Mouse (Mus musculus) central nervous system, embryonic 11.5 days (tissue): ENCODE results near the gene Bscl2. TPM values are rescaled to one million over a fixed set of nuclear protein-coding genes. Genes with fewer than 3 reads are reported as not detected.

Experiments used
- polyA plus RNA-seq: library from polyadenylated mRNA; depleted of rRNA; stranded (reverse); fragments of >200 nt; gene quantifications from 2 replicates; pipeline ENCODE4 v1.2.3, GENCODE M21; 2012; rRNA removed

The Bscl2 gene
- 49.4 and 62.6 TPM in 2 replicates for polyA plus RNA-seq

DNA sequence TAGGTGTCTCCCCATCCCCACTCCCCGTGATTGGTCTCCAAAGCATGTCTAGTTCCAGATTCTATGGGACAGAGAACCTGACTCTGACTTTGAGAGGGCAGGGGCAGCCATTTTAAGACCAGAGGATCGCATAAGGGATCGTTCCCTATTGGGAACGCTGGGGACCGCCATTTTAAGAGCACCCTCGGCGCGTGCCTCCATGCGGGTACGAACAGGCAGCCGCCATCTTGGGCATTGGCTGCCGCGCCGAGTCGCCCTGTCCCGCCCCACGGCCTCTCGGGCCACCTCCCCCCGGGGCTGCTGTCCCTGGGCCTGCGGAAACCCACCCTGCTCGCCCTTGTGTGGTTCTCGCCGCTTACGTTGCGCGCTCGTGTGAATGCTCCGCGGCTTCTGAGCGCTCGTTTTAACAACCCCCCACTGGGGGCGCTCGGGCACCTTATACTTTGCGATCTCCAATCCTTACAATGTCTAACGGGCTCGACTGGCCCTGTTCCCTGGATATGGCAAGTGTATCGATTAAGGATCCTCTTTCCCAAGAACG lies at the start of gene Bscl2:
TSS of gene Bscl2 (plus strand) at position 217 of the 541 bp plus-strand sequence.

DNA sequence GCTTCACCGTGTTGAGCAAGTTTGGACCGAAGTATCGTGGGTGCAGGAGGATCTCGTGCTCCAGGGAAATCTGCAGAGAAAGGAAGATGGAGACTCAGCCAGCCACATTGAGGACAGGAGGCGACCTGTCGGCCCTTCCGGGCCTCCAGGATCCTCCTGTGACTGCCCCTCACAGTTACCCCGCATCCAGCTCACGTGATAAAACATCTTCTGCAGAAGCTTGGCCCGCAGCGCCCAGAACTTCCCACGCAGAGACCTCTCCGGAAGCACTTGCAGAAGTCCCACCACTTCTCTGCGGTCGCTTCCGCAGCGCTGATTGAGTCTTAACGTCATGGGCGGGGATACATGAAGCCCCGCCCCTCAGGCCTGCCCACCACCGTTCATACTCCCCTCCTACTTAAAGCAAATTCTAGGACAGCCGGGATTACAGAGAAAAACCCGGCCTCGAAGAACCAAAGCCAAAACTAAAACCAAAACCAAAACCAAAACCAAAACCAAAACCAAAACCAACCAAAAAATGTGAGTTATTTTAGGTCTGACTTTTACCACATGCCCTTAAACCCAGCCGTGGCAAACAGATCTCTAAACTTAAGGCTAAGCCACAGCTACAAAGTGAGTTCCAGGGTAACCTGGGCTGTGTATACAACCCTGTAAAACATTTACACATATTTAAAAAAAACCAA lies 38.9 kb upstream of the Bscl2 start, which contains the start of gene Polr2g:
TSS of gene Polr2g (minus strand) at position 314 of the 683 bp plus-strand sequence.

DNA sequence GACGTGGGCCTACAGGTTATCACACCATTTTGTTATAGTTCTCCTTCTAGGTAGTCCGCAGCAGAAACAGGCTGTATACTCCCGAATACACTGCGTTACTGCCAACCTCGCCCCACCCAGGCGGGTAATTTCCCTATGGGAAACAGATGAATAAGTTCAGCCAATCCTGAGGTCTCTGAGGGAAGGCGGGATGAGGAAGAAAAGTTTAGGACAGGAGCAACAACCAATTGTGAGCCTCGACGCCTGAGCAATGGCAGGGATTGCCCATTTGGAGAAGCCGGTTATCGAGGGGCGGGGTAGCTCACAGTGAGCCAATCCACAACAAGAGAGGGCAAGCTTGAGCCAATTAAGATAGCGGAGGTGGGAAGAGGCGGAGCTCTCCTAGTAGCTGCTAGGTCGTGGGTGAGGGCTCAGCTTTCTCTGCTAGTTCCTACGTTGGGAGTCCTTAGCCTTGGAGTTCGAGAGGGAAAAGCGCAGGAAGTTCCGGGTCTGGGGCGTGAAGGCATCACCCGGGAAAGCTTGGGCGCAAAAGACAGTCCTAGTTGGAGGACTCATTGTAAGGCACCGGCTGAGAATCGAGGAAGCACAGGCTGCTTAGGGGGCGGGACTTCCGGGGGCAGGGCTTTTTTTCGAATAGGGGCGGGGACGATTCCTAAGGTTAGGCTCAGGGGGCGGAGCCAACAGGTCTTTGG lies 35.0 kb upstream of the Bscl2 start, which contains the start of gene Zbtb3:
TSS of gene Zbtb3 (plus strand) at position 426 of the 692 bp plus-strand sequence.

DNA sequence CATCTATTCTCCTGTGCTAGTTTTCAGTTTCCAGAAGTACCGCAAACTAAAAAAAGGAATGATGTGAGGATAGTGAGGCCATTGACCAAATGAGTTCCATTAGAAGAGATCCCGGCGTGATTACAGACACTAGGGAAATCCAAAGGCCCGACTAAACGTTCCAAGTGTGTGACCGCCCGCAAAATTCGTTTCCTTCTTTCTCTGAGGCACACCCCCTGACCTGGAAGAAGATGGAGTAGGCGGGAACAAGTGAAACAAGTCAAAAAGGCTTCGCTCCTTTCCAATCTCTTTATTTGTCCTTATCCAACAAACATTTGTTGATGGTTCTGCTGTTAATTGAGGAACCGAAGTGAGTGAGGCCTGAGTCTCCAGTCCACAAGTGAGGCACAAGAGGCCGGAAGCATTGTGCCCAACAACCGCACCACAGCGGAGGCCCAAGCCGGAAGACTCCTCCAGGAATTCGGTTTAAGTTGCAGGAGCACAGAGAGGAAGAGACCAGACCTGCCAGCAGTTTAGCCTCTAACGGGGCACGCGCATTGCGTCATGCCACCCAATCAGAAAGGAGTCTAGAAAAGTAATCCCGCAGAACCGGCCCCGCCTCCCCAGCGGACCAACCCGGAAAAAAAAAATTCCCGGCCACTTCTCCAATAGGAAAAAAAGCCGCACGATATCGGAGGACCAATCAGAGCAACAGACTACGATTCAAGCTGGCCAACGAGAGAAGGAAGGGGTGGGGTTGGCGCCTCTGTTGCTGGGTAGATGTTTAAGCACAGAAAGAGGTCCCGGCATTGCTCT lies 18.3 kb upstream of the Bscl2 start, which contains the start of gene Ttc9c:
TSS of gene Ttc9c (minus strand) at position 533 of the 795 bp plus-strand sequence.

DNA sequence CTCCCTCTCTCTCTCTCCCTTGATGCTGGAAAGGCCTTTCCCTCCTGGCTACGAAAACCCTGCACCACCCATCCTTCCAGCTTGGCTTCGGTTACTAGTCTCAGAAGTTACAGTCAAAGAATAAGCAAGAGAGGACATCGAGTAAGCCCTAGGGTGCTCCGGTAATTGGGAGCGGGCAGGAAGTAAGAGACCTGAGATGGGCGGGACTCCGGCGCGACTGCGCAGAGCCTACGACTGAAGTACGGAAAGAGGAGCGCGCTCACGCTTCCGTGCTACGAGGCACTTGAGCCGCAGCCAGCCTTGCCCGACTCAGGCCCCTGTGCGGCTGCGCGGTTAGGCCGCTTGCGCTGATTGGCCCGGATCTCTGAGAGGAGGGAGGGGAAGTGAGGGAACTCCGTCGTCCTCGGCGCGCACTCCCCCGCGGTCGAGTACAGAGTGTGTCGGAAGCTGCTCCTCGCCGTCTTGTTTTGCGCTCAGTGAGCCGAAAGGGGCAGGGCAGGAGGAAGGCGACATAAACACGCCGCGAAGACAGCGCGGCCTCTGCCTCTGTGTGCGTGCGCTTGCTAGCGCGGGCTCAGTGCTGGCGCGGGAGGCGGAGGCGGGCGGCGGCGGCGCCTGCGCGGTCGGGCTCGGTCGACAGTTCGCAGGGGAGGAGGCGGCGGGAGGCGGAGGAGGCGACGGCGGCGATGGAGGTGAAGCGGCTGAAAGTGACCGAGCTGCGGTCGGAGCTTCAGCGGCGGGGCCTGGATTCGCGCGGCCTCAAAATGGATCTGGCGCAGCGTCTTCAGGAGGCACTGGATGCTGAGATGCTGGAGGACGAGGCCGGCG lies 17.5 kb upstream of the Bscl2 start, which contains the start of gene Hnrnpul2:
TSS of gene Hnrnpul2 (plus strand) at position 415 of the 828 bp plus-strand sequence.

DNA sequence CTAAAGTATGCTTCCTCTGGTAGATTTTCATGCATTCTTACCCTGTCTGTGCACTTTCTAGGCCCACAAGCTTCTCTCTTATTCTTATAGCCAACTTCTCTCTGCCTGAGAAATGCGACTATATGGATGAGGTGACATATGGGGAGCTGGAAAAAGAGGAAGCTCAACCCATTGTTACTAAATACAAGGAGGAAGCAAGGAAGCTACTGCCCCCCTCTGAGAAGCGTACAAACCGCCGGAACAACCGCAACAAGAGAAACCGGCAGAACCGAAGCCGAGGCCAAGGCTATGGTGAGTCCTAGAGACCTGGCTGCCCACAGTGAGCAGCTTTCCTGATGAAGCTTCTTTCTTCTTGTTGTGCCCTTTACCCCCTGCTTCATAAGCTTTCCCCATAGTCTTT lies 7.6 kb upstream of the Bscl2 start, which contains the start of gene AC129217.1:
TSS of gene AC129217.1 (plus strand) at position 114 of the 400 bp plus-strand sequence.

DNA sequence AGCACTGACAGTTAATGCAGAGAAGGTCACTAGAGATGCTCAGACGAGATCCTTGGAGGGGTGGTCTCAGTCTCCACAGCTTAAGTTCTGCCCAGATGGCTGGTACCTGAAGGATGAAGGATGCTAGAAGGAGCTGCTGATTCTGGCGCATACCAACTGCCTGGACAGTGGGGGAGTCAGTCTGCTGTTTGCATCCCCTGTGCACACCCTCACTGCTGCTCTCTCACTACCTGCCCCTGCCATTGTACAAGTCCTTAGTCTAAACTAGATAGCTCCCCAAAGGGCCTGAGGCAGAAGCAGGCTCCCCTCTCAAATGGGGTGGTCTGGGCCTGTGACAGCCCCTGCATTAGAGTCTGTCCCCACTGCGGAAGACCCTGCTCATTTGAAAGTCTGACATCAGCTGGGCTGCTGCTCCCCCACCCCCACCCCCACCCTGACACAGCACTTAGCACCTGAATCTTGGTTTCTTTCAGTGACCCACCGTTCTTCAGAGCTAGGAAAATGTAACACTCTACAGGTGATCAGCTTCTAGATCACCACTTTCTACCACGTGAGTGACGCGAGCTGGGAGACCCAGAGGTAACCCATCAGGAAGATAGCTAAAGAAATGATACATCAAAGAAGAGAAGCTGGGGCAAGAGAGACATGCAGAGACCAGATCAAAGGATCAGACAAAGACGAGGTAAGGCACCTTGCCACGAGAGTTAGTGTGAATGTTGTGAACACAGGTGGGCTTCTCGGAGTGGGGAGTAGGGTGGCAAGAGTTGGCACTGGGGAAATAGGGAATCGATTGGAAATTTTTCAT lies 2.0 kb downstream of the Bscl2 start, which contains the start of gene Gng3:
TSS of gene Gng3 (minus strand) at position 92 of the 805 bp plus-strand sequence.

DNA sequence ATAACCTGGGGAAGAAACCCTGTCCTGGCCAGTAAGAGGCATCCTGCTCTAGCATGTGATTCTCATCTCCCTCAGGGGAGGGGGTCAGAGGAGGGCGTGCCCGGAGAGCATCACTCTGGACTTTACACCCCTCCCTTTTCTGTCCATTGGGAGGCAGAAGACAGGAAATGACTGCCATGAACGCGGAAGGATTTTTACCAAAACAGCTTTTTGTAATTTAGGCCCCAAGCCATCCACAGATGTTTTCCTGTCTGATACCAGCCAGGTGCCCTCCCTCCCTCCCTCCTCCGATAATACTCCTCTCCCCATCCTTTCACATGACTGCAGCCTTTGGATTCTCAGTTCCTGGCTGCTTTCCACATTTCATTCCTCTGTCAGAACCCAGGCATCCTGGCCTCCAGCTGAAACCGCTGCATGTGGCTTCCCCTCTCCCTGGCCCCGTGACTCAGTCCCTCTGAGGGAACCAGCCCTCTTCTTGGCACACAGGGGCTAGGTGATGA lies 13.2 kb downstream of the Bscl2 start, which contains the start of gene Lrrn4cl:
TSS of gene Lrrn4cl (plus strand) at position 367 of the 500 bp plus-strand sequence.

DNA sequence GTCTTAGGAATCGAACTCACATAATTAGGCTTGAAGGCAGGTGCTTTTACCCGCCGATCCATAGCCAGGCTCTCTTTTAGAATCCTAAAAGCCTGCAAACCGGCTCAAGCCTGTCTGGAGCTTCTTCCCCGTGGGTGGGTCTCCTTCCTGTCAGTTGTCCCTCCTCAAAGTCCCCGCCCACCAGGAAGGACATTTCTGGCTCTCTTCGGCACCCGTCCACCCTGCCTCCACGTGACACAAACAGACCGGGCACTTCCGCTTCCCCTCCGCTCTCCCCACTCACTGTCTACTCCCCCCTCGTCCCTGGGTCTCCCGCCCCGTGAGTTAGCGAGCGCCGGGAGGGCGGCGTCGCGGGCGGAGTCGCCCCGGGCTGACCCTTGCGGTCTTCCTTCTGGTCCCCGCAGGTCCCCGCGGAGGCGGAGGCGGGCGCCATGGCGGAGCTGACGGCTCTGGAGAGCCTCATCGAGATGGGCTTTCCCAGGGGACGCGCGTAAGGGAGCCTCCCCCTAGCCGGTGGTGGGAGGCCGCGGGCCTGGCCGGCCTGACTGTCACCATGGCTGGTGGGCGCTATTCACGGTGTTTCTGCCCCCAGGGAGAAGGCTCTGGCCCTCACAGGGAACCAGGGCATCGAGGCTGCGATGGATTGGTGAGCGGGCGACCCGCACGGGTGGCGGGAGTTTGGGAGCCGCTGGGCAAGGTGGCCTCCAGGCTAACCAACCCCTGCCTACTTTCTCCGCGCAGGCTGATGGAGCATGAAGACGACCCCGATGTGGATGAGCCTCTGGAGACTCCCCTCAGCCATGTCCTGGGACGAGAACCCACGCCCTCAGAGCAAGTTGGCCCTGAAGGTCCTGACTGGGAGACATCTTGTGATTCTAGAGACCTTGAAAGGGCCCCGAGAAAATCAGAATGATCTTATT lies 34.3 kb downstream of the Bscl2 start, which contains the start of gene Ubxn1:
TSS of gene Ubxn1 (plus strand) at position 230 of the 920 bp plus-strand sequence.

DNA sequence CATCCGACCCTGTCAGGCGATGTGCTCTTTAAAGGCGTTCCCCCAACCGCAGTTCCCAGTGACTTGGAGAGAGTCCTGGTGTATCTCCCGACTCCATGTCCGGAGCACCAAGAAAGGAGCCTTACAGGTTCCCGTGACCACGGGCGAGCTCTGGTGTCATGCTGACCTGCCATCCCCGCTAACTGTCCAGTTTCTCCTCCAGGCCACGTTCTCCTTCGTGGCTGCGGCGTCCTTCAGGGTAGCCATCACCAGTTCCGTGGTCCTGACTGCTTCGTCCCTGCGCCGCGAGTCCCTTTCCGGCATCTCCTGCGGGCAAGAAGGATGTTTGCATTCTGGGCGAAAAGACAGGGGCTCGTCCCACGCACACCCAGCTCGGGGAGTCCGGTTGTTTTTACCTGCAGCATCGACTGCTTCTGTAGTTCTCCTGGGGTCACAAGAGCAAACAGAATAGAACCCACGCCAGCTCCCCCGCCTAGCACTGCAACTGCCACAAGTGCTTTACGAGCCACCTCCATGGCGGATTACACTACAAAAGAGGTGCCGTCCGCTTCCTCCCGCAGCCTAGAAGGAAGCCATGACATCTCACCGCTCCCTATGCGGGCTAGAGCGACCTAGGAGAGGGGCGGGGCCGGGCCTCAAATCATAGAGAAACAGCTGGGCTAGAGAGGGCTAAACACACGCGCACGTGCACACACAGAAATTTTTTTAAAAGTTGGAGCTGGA lies 43.2 kb downstream of the Bscl2 start, which contains the start of gene Uqcc3:
TSS of gene Uqcc3 (minus strand) at position 613 of the 723 bp plus-strand sequence.

DNA sequence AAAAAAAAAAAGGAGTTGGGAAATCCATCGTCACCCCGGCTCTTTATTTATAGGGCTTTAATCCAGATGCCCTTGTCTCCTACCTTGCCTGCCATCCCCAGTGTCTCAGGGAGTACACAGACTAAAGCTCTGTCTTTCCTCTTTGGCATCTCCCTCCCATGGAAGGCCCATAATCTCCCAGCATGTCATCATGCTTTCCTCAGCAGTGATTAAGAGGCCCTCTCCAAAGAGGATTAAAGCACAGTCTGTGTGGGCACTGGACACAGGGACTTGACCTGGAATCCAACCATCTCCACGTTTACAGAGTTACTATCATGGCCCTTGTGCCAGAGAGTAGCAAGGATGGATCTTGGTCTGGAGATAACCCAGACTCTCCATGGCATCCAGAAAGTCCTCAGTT lies 46.3 kb downstream of the Bscl2 start, which contains the start of the genes Lbhd1 and Gm49403:
TSS of gene Lbhd1 (plus strand) at position 117 of the 400 bp plus-strand sequence.
TSS of gene Gm49403 (plus strand) at position 315 of the 400 bp plus-strand sequence.

DNA sequence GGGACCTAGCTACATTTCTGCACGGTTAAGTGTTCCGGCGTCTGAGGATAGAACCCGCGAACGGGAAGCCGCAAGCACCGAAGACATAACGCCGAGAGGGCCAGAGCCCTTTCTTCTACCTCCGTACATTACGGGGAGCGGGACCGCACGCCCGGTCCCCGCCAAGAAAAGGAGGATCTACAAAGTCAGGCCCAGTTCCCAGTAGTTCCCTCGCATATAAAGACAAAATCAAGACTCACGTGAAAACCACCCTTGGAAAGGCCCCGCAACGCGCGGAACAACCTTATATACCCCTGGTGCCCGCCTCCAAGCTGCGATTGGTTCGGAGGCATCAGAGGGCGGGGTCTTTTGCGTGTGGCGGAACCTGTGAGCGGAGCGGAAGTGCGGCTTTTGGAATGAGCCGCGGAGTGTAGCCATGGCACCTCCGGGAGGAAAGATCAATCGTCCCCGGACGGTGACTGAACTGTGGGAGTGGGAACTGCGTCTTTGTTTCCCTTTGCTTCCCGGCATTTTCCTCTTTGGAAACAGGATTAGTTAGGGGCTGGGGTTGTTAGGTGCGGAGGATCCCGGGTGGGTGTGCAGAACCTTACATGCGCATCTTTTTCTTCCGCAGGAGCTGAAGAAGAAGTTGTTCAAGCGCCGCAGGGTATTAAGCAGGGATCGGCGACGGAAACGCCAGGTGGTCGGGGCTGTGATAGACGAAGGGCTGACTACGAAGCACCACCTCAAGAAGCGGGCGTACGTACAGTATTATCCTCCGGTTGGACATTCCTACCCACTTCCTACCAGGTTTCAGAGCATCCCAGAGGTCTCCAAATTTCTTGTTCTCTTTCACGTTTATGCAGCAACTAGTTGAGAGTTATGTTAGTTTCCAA lies 51.5 kb downstream of the Bscl2 start, which contains the start of the genes 1810009A15Rik and Gm49416:
TSS of gene 1810009A15Rik (plus strand) at position 343 of the 875 bp plus-strand sequence.
TSS of gene Gm49416 (plus strand) at position 416 of the 875 bp plus-strand sequence.

DNA sequence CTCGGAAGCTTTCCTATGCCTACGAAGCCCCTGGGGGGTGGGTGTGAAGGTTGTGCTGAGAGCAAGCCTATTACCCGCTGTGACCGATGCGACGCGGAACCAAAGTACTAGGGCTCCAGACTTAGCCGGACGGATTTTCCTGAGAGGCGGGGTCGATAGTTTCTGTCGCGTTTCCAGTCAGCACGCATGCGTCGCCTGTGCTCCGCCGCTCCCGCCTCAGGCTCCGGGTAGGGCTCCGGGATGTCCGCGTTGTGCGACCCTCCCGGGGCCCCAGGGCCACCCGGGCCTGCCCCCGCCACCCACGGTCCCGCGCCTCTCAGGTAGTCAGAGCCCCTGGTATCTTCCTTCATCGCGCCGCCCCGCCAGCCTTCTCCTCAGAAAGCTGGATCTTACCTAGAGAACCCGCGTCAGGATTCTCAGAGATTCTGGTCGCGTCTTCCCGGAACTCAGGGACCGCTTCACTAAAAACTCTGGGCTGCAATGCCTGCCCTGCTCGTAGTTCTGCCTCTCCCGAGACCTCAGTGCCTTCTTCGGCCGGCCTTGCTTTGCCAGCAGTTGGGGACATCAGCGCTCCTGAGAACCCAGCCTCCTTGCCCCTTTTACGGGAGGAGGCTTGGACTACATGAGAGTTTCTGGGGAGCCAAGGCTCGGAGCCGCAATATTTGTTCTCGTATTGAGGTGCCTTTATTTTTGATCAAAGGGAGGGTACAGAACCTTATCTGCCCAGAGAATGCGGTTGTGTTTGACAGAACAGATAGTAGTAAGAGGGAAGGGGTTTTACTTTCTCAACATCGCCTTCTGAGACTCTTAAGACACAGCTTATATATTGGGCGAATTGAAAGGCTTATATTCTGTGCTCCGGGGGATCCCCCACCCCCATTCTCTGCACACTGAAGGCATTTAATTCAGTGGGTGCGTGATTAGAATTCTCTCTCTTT lies 55.8 kb downstream of the Bscl2 start, which contains the start of gene Ints5:
TSS of gene Ints5 (plus strand) at position 177 of the 938 bp plus-strand sequence.

DNA sequence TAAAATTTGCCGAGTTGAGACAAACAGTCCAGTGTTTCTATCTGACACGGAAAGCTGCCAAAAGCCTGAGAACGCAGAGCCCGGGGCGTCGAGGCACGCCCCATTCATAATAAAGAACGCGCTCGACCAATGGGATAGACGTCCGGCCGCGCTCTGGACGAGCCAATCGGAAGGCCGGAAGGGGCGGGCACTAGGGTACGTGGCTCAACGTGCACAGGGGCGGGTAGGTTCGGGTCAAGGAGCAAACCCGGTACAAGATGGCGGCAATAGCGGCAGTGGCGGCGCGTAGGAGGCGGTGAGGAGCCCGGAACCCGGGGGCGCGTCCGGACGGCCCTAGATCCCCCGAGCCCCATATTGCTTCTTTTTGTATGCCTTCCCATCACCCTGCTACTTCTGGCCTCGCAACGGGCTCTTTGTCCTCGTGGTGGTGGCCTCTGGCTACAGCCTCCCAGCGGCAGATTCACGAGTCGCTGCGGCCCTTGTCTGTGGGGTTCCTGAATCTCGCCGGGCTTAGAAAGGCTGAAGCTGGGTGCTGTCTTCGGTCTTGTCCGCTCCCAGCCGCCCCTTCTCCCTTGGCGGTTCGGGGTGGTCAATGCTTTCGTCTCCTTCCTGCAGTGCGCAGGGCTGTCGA lies 60.7 kb downstream of the Bscl2 start, which contains the start of gene Ganab:
TSS of gene Ganab (plus strand) at position 207 of the 631 bp plus-strand sequence.

